Mouse (Mus musculus): ENCODE data around the gene Nek6.

The Nek6 gene

DNA sequence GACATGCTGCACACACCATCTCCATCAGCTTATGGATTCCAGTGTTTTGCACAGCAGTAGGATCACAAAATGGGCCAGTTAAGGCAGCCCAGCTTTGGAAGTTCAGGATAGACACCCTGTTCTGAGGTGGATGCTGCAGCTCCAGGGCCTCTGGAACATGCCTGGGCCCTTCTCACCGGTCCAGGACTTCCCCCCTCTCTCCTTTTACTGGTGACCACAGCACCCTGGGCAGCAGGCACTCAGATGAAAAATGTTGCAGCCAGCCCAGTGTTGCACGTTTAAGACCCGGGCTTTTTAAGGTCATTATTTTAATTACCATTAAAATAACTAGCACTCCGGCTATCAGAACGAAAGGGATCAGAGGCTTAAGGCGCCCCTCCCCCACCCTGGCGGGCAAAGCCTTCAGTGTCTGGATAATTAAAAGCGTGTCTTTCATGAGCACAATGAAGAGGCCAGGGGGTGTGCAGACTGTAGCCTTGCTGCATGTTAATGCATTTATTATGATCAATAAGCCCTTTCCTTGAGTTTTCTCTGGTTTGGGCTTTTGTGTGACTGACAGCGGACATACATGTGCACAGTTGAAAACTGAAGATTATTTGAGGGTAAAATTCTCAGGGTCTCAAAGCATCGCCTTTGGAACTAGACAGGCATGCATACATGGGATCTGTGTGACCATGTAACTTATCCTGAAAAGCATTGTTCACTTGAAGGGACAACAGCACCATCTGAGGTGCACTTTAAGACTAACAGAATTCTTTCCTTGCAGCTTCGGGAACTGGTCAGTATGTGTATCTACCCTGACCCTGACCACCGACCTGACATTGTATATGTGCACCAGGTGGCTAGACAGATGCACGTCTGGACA, 73.3 kb downstream of the Nek6 start:
- no peak for DNase-seq

DNA sequence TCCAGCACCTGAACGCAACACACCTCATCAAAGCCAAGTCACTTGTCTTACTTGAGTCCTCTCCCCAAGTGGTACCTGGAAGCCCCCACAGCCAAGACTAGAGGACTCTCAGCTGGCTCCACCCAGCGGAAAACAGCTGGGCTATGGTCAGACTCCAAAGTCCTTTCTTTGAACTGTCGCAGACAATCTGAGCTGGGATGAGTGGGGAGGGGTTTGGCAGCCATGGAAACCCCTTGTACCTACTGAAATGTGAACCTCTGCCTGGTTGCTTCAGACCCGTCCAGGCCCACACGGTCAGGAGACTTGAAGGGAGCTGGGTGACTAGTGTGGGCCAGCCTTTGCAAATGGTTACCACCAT, 73.9 kb downstream of the Nek6 start:
- peak; percentile 21 for DNase-seq

DNA sequence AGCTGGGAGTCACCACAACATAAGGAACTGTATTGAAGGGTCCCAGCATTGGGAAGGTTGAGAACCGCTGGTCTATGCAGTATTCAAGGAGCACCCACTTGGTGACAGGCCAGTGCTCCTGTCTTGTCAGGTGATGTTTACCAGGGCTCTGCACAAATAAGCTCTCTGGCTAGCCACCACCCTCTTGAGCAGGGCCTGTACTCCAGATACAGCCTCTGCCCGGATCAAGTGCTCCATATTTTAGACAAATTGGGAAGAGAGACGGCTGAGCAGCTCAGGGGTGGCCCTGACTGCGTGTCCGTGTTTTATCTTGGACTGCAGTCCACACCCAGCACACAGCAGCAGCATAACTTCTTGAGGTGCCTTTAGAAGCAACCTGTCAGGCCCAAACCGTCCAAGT, 75.3 kb downstream of the Nek6 start:
- DNase-seq = no peak

- peak; percentile 16 for DNase-seq
Measured at GRCm38 (mm10) chr2:38591751-38592459, 80.5 kb downstream of the Nek6 start.

DNA sequence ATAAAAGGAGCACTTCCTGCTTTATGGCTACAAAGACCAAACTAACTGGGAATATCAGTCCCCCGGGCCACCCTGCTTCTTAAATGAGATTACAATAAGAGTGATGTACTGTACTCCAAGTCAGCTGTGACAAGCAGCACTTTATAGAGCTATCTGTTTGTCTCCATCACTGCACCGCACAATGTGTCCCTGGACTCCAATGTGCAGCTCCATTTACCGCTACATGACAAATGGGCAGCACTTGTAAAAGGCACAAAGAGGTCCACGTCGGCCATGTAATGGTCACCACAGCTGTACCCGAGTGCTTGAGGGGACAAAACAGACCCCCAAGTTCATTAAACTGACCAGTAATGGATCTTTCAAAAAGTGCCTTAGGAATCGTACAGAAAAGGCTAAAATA, 83.4 kb downstream of the Nek6 start:
- no peak for DNase-seq

DNA sequence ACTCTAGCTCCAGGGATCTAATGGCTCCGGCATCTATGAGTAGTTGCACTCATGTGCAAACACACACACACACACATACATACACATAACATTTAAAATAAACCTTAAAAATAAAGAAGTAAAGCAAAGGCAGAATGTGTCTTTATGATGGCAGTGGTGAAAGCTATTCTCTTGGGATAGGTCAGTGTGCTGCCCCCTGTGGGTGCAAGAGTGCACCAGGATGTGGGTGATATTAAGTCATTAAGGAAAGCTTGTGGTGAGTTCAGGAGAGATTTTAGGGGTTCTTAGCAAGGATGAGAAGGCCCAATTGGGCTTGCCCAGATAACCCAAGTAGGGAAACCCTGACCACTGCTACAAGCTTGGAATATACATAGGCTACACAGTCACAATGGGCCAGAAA, 86.5 kb downstream of the Nek6 start:
- DNase-seq = no peak

GRCm38 (mm10) chr2:38598395-38598794, 87.0 kb downstream of the Nek6 start:
- no peak for DNase-seq

GRCm38 (mm10) chr2:38600842-38601241, 89.4 kb downstream of the Nek6 start:
- no peak for DNase-seq

DNA sequence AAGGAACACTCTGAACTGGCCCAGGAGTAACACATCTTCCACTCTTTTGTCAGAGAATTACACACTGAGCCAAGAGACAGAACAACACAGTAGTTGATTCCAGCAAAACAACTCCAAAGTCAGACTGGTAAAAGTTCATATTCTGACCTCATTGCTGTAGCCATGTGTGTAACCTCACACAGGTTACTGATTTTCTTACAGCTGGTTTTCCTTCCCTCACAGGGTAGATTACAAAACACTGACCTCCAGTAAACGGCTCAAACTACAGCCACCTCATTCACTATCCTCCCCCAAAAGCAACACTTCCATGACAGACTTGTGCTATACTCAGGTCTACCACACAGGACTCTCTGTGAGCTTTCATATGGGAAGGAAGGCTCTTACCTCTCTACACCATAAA, 96.3 kb downstream of the Nek6 start:
- no peak for DNase-seq

DNA sequence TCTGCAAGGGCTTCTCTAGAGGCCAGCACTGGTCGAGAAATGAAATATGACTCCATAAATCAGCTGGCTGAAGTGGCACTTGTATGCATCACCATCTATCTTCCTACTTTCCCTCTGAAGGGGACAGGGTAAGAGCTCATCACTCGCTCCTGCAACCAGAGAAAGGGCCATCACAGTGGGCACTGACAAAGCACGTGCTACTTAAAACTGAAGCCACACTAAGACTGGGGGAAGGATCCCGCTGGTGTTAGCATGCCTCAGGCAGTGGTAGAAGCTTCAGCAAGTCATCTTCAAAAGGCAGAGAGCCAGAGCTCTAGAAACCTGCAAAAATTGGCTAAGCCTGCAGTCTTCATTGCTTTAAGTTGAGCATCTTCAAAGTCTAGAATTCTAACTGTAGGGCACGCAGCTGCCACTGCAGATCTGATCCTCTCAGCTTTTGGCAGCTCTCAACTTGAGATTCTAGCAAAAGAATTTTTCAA, 97.4 kb downstream of the Nek6 start:
- no peak for DNase-seq

- no peak for DNase-seq
Measured at GRCm38 (mm10) chr2:38609310-38609709, 97.9 kb downstream of the Nek6 start.

DNA sequence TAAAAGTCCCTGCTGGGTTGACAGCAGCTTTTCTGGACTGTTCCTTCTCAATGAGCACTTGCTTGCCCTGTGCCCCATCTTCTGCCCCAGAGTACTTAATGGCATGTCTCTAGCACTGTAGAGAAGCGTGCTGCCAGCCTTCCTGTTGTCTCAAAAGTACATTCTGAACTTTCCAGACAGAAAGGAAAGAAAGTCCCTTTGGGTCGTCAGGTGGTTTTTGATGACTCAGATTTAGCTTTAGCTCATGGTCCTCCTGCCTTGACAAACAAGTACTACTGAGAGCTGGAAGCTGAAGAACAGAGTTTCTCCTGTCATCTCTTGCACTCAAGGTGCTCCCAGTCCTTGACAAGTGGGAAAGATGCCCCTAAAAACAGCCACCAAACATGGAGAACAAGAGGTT, 98.7 kb downstream of the Nek6 start:
- DNase-seq = no peak

DNA sequence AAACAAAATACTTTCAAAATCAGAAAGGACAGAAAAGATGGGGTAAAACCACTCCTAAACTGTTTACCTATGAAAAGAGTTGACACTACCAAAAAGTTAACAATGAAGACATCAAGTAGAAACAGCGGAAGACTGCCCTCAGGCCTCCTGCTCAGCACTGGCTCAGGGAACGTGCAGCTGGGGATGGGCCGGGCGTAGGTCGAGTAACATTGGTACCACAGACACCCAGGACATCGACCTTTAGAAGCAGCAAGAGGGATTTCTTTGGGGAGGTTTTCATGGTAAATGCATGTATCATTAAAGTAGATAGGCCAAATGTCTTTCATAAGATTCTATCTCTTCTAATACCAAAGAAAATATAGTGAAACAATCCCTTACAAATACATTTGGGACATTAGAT, 101.2 kb downstream of the Nek6 start:
- DNase-seq = no peak

- DNase-seq = no peak
Measured at GRCm38 (mm10) chr2:38613576-38613975, 102.1 kb downstream of the Nek6 start.

DNA sequence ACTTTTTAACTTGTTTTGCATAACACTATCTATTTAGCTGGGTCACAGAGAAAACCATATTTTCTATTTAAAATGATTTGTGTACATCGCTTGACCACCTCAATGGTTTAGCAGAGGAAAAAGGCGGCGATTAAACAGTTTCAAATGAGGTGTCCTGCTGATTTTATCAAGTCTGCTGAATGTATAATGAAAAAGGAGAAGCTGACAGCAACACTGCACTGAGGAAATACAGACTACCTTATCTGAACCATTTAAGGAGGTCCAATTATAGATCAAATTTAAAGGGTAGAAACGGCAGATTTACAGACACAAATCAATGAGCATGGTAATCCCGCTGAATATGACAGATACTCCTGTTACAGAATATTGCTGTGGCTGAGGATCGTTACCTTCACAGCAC, 103.0 kb downstream of the Nek6 start:
- DNase-seq = no peak

- DNase-seq = peak; percentile 36
Measured at GRCm38 (mm10) chr2:38616072-38616471, 104.6 kb downstream of the Nek6 start.

GRCm38 (mm10) chr2:38616956-38617872, 105.8 kb downstream of the Nek6 start:
- DNase-seq = no peak

DNA sequence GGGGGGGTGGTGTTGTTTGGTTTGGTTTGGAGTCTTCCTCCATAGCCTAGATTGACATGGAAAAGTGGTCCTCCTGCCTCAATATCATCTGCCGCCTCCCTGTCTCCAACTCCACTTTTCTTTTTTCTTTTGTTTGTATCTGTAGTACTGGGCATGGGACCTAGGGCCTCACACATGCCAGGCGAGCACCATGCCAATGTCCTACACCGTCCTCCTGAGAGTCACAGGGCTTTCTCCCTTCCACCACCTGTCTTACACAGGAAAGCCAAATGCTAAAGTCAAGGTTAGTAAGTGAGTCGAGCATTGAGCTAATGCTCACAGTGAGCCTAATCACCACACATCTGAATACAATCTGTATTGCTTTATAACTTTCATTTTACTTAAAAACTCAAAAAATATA, 108.3 kb downstream of the Nek6 start:
- no peak for DNase-seq

DNA sequence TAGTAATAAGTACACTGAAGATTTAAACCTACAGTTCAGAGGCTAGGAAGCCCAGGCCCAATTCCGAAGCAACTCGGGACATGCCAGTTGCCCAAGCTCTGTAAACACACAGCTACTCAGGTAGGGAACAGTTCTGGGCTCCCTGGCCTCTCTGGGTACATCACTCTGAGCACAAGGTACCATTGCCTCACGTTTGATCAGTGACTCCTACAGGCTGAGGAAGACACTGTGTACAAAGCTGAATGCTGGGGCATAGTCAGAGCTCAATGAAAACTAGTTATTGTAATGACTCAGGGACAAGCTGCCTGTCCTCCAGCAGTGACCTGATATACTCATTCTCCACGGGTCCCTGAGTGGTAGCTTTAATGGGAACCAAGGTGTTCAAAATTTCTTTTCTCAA, 109.6 kb downstream of the Nek6 start:
- no peak for DNase-seq

DNA sequence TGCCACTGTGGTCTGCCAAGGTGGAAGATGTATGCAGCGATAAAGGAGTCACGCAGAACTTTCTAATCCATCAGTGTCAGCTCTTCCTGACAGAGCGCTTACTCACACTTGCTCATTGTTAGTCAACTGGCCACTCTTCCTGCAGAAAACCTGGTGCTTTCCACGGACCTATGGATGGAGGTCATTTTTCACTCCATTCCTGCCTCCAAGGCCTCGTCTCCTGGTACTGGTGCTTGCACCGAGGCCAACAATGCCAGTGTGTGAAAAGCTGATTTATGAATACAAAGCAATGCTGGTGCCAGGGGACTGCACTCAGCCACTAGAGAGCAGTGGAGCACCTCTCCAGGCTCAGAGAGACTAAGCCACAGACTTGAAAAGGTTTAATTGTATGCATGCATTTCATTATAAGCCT, 110.2 kb downstream of the Nek6 start:
- peak; percentile 29 for DNase-seq

DNA sequence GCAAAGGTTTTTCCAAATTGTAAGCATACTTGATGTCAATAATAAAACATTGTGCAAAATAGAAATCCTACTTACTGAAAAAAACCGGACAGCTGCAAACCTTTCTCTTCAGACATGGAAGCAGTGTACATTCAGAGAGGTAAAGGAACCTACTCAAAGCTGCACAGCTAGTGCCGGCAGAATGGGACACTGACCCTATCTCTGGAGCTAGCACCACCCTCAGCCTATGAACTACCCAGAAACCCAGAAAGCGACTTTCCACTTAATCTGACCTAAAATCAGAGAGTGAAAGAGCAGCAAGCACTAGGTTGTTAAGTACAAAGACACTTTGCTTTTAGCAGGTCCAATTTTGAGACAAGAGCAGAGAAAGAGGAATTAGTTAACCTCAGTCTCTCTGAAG, 112.0 kb downstream of the Nek6 start:
- DNase-seq = no peak

GRCm38 (mm10) chr2:38623821-38624590, 112.6 kb downstream of the Nek6 start:
- no peak for DNase-seq

Measured in kidney, postnatal 14 days (tissue).